Mouse (Mus musculus): Measurements from ENCODE around the gene Arpc1a.
A peak's percentile ranks its signal among the peaks of the same experiment; 100 is the strongest.
"Not testable (repeated sequence)": the region's sequence is repeated elsewhere in the genome, so short reads cannot be mapped to it uniquely, and the experiment has no call there.

Gene Arpc1a

GRCm38 (mm10) chr5:145083632-145084451, at the start of gene Arpc1a, which contains the start of gene Kpna7:
Arpc1a (plus strand) TSS chr5:145083830.
Kpna7 (minus strand) TSS chr5:145084030.
- DNase-seq (ENCODE audit: low read depth, low spot score), result peak; percentile 97

- no peak for DNase-seq (ENCODE audit: low read depth, low spot score)
Measured at GRCm38 (mm10) chr5:145041628-145042027, 42.0 kb upstream of the Arpc1a start.

- DNase-seq (ENCODE audit: low read depth, low spot score), result not testable (repeated sequence)
Measured at GRCm38 (mm10) chr5:145042690-145043089, 40.9 kb upstream of the Arpc1a start, which contains the start of gene 1700018F24Rik. 1700018F24Rik (plus strand) TSS chr5:145042990.

- not testable (repeated sequence) for DNase-seq (ENCODE audit: low read depth, low spot score)
Measured at GRCm38 (mm10) chr5:145054187-145054586, 29.4 kb upstream of the Arpc1a start.

GRCm38 (mm10) chr5:145057907-145058306, 25.7 kb upstream of the Arpc1a start:
- no peak for DNase-seq (ENCODE audit: low read depth, low spot score)

GRCm38 (mm10) chr5:145058722-145059121, 24.9 kb upstream of the Arpc1a start:
- no peak for DNase-seq (ENCODE audit: low read depth, low spot score)

- DNase-seq (ENCODE audit: low read depth, low spot score), result no peak
Measured at GRCm38 (mm10) chr5:145059524-145059923, 24.1 kb upstream of the Arpc1a start.

GRCm38 (mm10) chr5:145064765-145065340, 18.8 kb upstream of the Arpc1a start:
- DNase-seq (ENCODE audit: low read depth, low spot score), result no peak

- DNase-seq (ENCODE audit: low read depth, low spot score), result no peak
Measured at GRCm38 (mm10) chr5:145068863-145069262, 14.8 kb upstream of the Arpc1a start.

GRCm38 (mm10) chr5:145069707-145070106, 13.9 kb upstream of the Arpc1a start:
- peak; percentile 87 for DNase-seq (ENCODE audit: low read depth, low spot score)

GRCm38 (mm10) chr5:145071342-145071741, 12.3 kb upstream of the Arpc1a start:
- DNase-seq (ENCODE audit: low read depth, low spot score), result no peak

- DNase-seq (ENCODE audit: low read depth, low spot score), result no peak
Measured at GRCm38 (mm10) chr5:145075081-145075480, 8.5 kb upstream of the Arpc1a start.

GRCm38 (mm10) chr5:145081866-145082613, 1.6 kb upstream of the Arpc1a start:
- DNase-seq (ENCODE audit: low read depth, low spot score), result no peak

GRCm38 (mm10) chr5:145083201-145083600, 429 bp upstream of the Arpc1a start:
- not testable (repeated sequence) for DNase-seq (ENCODE audit: low read depth, low spot score)

- no peak for DNase-seq (ENCODE audit: low read depth, low spot score)
Measured at GRCm38 (mm10) chr5:145084822-145085221, 1.2 kb downstream of the Arpc1a start.

GRCm38 (mm10) chr5:145088186-145088585, 4.6 kb downstream of the Arpc1a start:
- no peak for DNase-seq (ENCODE audit: low read depth, low spot score)

- no peak for DNase-seq (ENCODE audit: low read depth, low spot score)
Measured at GRCm38 (mm10) chr5:145089878-145090277, 6.2 kb downstream of the Arpc1a start.

- DNase-seq (ENCODE audit: low read depth, low spot score), result no peak
Measured at GRCm38 (mm10) chr5:145096195-145096594, 12.6 kb downstream of the Arpc1a start.

GRCm38 (mm10) chr5:145098340-145098821, 14.8 kb downstream of the Arpc1a start:
- no peak for DNase-seq (ENCODE audit: low read depth, low spot score)

- no peak for DNase-seq (ENCODE audit: low read depth, low spot score)
Measured at GRCm38 (mm10) chr5:145100960-145101359, 17.3 kb downstream of the Arpc1a start.

GRCm38 (mm10) chr5:145101451-145101850, 17.8 kb downstream of the Arpc1a start:
- DNase-seq (ENCODE audit: low read depth, low spot score), result not testable (repeated sequence)

GRCm38 (mm10) chr5:145102706-145103105, 19.1 kb downstream of the Arpc1a start:
- DNase-seq (ENCODE audit: low read depth, low spot score), result peak; percentile 66
